Mouse (Mus musculus) limb, embryonic 11.5 days (tissue): ENCODE results near the gene Tex45. TPM values are rescaled to one million over a fixed set of nuclear protein-coding genes. Genes with fewer than 3 reads are reported as not detected.

Experiments
- ATAC-seq: fragments of 200-750 bp; cut with Nextera tagmentation; 2 replicates; pipeline ENCODE4 v1.8.0; 2017; ENCODE audit warnings: low read depth; ENCODE audit not compliant: insufficient number of reproducible peaks, low FRiP score, low TSS enrichment
- DNase-seq: peaks from one replicate; pipeline ENCODE4 v3.0.0-alpha.2; 2015; ENCODE audit warnings: low spot score
- H3K27ac ChIP-seq: fragments of 300-500 bp; sonication (generic); replicated peaks from 2 replicates; pipeline ENCODE4 v1.5.1; 2014; ENCODE audit warnings: low read depth, mild to moderate bottlenecking, low read length
- H3K27me3 ChIP-seq: fragments of 300-500 bp; sonication (generic); 2 replicates; pipeline ENCODE4 v1.6.1; 2014; ENCODE audit warnings: mild to moderate bottlenecking, low read length, mixed read lengths; ENCODE audit not compliant: control insufficient read depth, insufficient read depth
- H3K36me3 ChIP-seq: fragments of 300-500 bp; sonication (generic); 2 replicates; pipeline ENCODE4 v1.6.1; 2014; ENCODE audit warnings: mild to moderate bottlenecking, low read length, moderate library complexity, mixed read lengths; ENCODE audit not compliant: control insufficient read depth, insufficient read depth
- H3K4me1 ChIP-seq: fragments of 300-500 bp; sonication (generic); 2 replicates; pipeline ENCODE4 v1.6.1; 2014; ENCODE audit warnings: low read length, mixed read lengths; ENCODE audit not compliant: control insufficient read depth, insufficient read depth
- H3K4me2 ChIP-seq: fragments of 300-500 bp; sonication (generic); 2 replicates; pipeline ENCODE4 v1.6.1; 2014; ENCODE audit warnings: low read depth, mild to moderate bottlenecking, moderate library complexity; ENCODE audit not compliant: severe bottlenecking
- H3K4me3 ChIP-seq: fragments of 300-500 bp; sonication (generic); 2 replicates; pipeline ENCODE4 v1.5.1; 2014; ENCODE audit warnings: low read depth, low read length
- H3K9ac ChIP-seq: fragments of 300-500 bp; sonication (generic); 2 replicates; pipeline ENCODE4 v1.6.1; 2014; ENCODE audit warnings: mild to moderate bottlenecking, low read length
- H3K9me3 ChIP-seq: fragments of 300-500 bp; sonication (generic); 2 replicates; pipeline ENCODE4 v1.6.1; 2016; ENCODE audit warnings: low read length; ENCODE audit not compliant: control insufficient read depth
- WGBS: fragments of 180-500 bp; shearing (Covaris S2); extraction: QIAGEN DNeasy Blood & Tissue Kit; methylation state at CpG from one replicate; pipeline ENCODE4 v1.1.7; 2014; 5-methylcytosine and 5-hydroxymethylcytosine counted together
- polyA plus RNA-seq: library from polyadenylated mRNA; unstranded; fragments of >200 nt; fragmentation: Nextera tagmentation; extraction: Ambion mirVana; gene quantifications from 2 replicates; pipeline ENCODE4 v1.2.1, GENCODE M21; 2014

Gene Tex45
- polyA plus RNA-seq, 1 experiment from 2014 or later, result not detected

GRCm38 (mm10) chr8:3449226-3449625 is 21.4 kb upstream of the Tex45 start:
- no peak for DNase-seq
- H3K36me3 ChIP-seq, result peaks cover 25% of the 10 kb centered on the region
- no peak overlapping the region for H3K27ac ChIP-seq
- no peak for ATAC-seq
- H3K4me1 ChIP-seq, result no peaks in the 10 kb centered on the region
- H3K4me3 ChIP-seq, result no peak overlapping the region
- H3K4me2 ChIP-seq, result no peak overlapping the region
- no peaks in the 10 kb centered on the region; the same call in 1 of the 2 replicates for H3K9me3 ChIP-seq
- WGBS, result 94% methylated on average over 2 of the region's 2 CpGs
- H3K27me3 ChIP-seq, result no peaks in the 10 kb centered on the region
- H3K9ac ChIP-seq, result no peak overlapping the region

- Histone ChIP-seq H3K9ac (no peak overlapping the region), H3K27ac (no peak overlapping the region), H3K36me3 (peaks cover 27% of the 10 kb centered on the region), H3K4me3 (no peak overlapping the region), H3K4me1 (no peaks in the 10 kb centered on the region), H3K4me2 (no peak overlapping the region), H3K27me3 (no peaks in the 10 kb centered on the region), H3K9me3 (no peaks in the 10 kb centered on the region; the same call in 1 of the 2 replicates)
- 33% methylated on average over 5 of the region's 5 CpGs for WGBS
- DNase-seq (peak; percentile 69), ATAC-seq (peak; percentile 22; the same call in 1 of the 2 replicates)
Measured at GRCm38 (mm10) chr8:3450670-3451069, 20.0 kb upstream of the Tex45 start.

GRCm38 (mm10) chr8:3451992-3452391 is 18.7 kb upstream of the Tex45 start:
- peaks cover 29% of the 10 kb centered on the region for H3K36me3 ChIP-seq
- no peak overlapping the region for H3K4me2 ChIP-seq
- H3K9me3 ChIP-seq, result no peaks in the 10 kb centered on the region; the same call in 1 of the 2 replicates
- ATAC-seq (no peak), DNase-seq (no peak)
- 97% methylated on average over 25 of the region's 25 CpGs for WGBS
- H3K27me3 ChIP-seq, result no peaks in the 10 kb centered on the region
- H3K4me3 ChIP-seq, result no peak overlapping the region
- no peak overlapping the region for H3K9ac ChIP-seq
- H3K4me1 ChIP-seq, result no peaks in the 10 kb centered on the region
- H3K27ac ChIP-seq, result no peak overlapping the region

GRCm38 (mm10) chr8:3463248-3463647 is 7.4 kb upstream of the Tex45 start:
- H3K27me3 ChIP-seq, result no peaks in the 10 kb centered on the region
- ATAC-seq (no peak), DNase-seq (no peak)
- no peak overlapping the region for H3K4me2 ChIP-seq
- 85% methylated on average over 2 of the region's 2 CpGs for WGBS
- no peak overlapping the region for H3K9ac ChIP-seq
- no peaks in the 10 kb centered on the region for H3K4me1 ChIP-seq
- H3K27ac ChIP-seq, result no peak overlapping the region
- H3K9me3 ChIP-seq, result no peaks in the 10 kb centered on the region
- peaks cover 3% of the 10 kb centered on the region; the same call in 1 of the 2 replicates for H3K36me3 ChIP-seq
- H3K4me3 ChIP-seq, result no peak overlapping the region

GRCm38 (mm10) chr8:3464309-3464708 is 6.4 kb upstream of the Tex45 start:
- DNase-seq, result peak; percentile 80
- Histone ChIP-seq H3K9me3 (no peaks in the 10 kb centered on the region), H3K4me2 (no peak overlapping the region), H3K27ac (no peak overlapping the region), H3K9ac (no peak overlapping the region), H3K4me1 (no peaks in the 10 kb centered on the region), H3K36me3 (no peaks in the 10 kb centered on the region), H3K4me3 (no peak overlapping the region), H3K27me3 (no peaks in the 10 kb centered on the region)
- 53% methylated on average over 5 of the region's 5 CpGs for WGBS
- ATAC-seq, result peak; percentile 15; the same call in 1 of the 2 replicates

- H3K4me2 ChIP-seq, result peak within 1 kb of the TSS; percentile 45
Measured at GRCm38 (mm10) chr8:3467006-3467885, 3.4 kb upstream of the Tex45 start, which contains the start of gene Pex11g. TSS of gene Pex11g (minus strand) at chr8:3467680.

GRCm38 (mm10) chr8:3467886-3468545 is 2.6 kb upstream of the Tex45 start:
- DNase-seq (peak; percentile 32), ATAC-seq (peak; percentile 11; the same call in 1 of the 2 replicates)
- H3K27ac ChIP-seq, result peak overlapping the region; percentile 43; the same call in 1 of the 2 replicates
- peak overlapping the region; percentile 45 for H3K4me2 ChIP-seq
- H3K9me3 ChIP-seq, result no peaks in the 10 kb centered on the region
- H3K27me3 ChIP-seq, result no peaks in the 10 kb centered on the region
- WGBS, result 55% methylated on average over 9 of the region's 9 CpGs
- H3K4me1 ChIP-seq, result no peaks in the 10 kb centered on the region
- H3K4me3 ChIP-seq, result peak overlapping the region; percentile 36
- no peaks in the 10 kb centered on the region for H3K36me3 ChIP-seq
- H3K9ac ChIP-seq, result peak overlapping the region; percentile 67

More at GRCm38 (mm10) chr8:3467006-3467885, 3.4 kb upstream of the Tex45 start, which contains the start of gene Pex11g:
- Histone ChIP-seq H3K4me1 (no peaks in the 10 kb centered on the region), H3K9ac (peak within 1 kb of the TSS; percentile 67), H3K36me3 (no peaks in the 10 kb centered on the region), H3K27me3 (no peaks in the 10 kb centered on the region), H3K9me3 (no peaks in the 10 kb centered on the region), H3K4me3 (peak within 1 kb of the TSS; percentile 36), H3K27ac (peak within 1 kb of the TSS; percentile 43; the same call in 1 of the 2 replicates)
- 7% methylated on average over 32 of the region's 32 CpGs for WGBS
- ATAC-seq (peak; percentile 92), DNase-seq (peak; percentile 99)

- 91% methylated on average over 1 of the region's 1 CpGs for WGBS
- Histone ChIP-seq H3K4me1 (no peaks in the 10 kb centered on the region), H3K36me3 (no peaks in the 10 kb centered on the region), H3K4me3 (no peak overlapping the region), H3K27me3 (no peaks in the 10 kb centered on the region), H3K9ac (no peak overlapping the region), H3K4me2 (no peak overlapping the region), H3K9me3 (no peaks in the 10 kb centered on the region), H3K27ac (no peak overlapping the region)
- ATAC-seq (no peak), DNase-seq (no peak)
Measured at GRCm38 (mm10) chr8:3468838-3469237, 1.8 kb upstream of the Tex45 start.
